Mouse (Mus musculus): ENCODE measurements around the gene Dhcr24. TPM values are rescaled to one million over a fixed set of nuclear protein-coding genes. Genes with fewer than 3 reads are reported as not detected.

Dhcr24 gene
- total RNA-seq, 4 experiments from 2014 or later = 1.7 to 2.0 (median 1.8) TPM

- DNase-seq (ENCODE audit: low spot score) = no peak
Measured at GRCm38 (mm10) chr4:106560213-106560845, 509 bp upstream of the Dhcr24 start.

GRCm38 (mm10) chr4:106562006-106562405, 1.2 kb downstream of the Dhcr24 start:
- no peak for DNase-seq (ENCODE audit: low spot score)

GRCm38 (mm10) chr4:106562837-106563790, 2.3 kb downstream of the Dhcr24 start:
- DNase-seq (ENCODE audit: low spot score) = no peak

- no peak for DNase-seq (ENCODE audit: low spot score)
Measured at GRCm38 (mm10) chr4:106564161-106564560, 3.3 kb downstream of the Dhcr24 start.

- DNase-seq (ENCODE audit: low spot score) = no peak
Measured at GRCm38 (mm10) chr4:106569680-106570079, 8.8 kb downstream of the Dhcr24 start.

GRCm38 (mm10) chr4:106571081-106571724, 10.4 kb downstream of the Dhcr24 start:
- DNase-seq (ENCODE audit: low spot score) = no peak

GRCm38 (mm10) chr4:106575022-106575421, 14.2 kb downstream of the Dhcr24 start:
- no peak for DNase-seq (ENCODE audit: low spot score)

GRCm38 (mm10) chr4:106577511-106577910, 16.7 kb downstream of the Dhcr24 start:
- no peak for DNase-seq (ENCODE audit: low spot score)

- peak; percentile 30 for DNase-seq (ENCODE audit: low spot score)
Measured at GRCm38 (mm10) chr4:106581176-106581864, 20.5 kb downstream of the Dhcr24 start.

GRCm38 (mm10) chr4:106581865-106582204, 21.0 kb downstream of the Dhcr24 start:
- no peak for DNase-seq (ENCODE audit: low spot score)

GRCm38 (mm10) chr4:106582428-106583153, 21.8 kb downstream of the Dhcr24 start:
- DNase-seq (ENCODE audit: low spot score) = no peak

GRCm38 (mm10) chr4:106584665-106585064, 23.8 kb downstream of the Dhcr24 start:
- DNase-seq (ENCODE audit: low spot score) = no peak

GRCm38 (mm10) chr4:106587075-106587474, 26.2 kb downstream of the Dhcr24 start:
- no peak for DNase-seq (ENCODE audit: low spot score)

GRCm38 (mm10) chr4:106590142-106590541, 29.3 kb downstream of the Dhcr24 start:
- no peak for DNase-seq (ENCODE audit: low spot score)

GRCm38 (mm10) chr4:106590871-106591270, 30.0 kb downstream of the Dhcr24 start:
- DNase-seq (ENCODE audit: low spot score) = no peak

GRCm38 (mm10) chr4:106593636-106594035, 32.8 kb downstream of the Dhcr24 start:
- no peak for DNase-seq (ENCODE audit: low spot score)

- no peak for DNase-seq (ENCODE audit: low spot score)
Measured at GRCm38 (mm10) chr4:106596200-106596599, 35.4 kb downstream of the Dhcr24 start.

- DNase-seq (ENCODE audit: low spot score) = no peak
Measured at GRCm38 (mm10) chr4:106597055-106597454, 36.2 kb downstream of the Dhcr24 start.

GRCm38 (mm10) chr4:106597741-106598140, 36.9 kb downstream of the Dhcr24 start:
- DNase-seq (ENCODE audit: low spot score) = no peak

- no peak for DNase-seq (ENCODE audit: low spot score)
Measured at GRCm38 (mm10) chr4:106599415-106599814, 38.6 kb downstream of the Dhcr24 start.

- peak; percentile 3 for DNase-seq (ENCODE audit: low spot score)
Measured at GRCm38 (mm10) chr4:106600770-106601169, 39.9 kb downstream of the Dhcr24 start.

All from heart, adult 8-10 months (tissue).